Mouse (Mus musculus) hindbrain, embryonic 10.5 days (tissue): ENCODE measurements around the gene Vwde. TPM values are rescaled to one million over a fixed set of nuclear protein-coding genes. Genes with fewer than 3 reads are reported as not detected.
A peak's percentile ranks its signal among the peaks of the same experiment; 100 is the strongest.

Source experiments
- DNase-seq: peaks from one replicate; pipeline ENCODE4 v3.0.0-alpha.2; 2017; ENCODE audit warnings: low spot score
- H3K27ac ChIP-seq: fragments of 300-500 bp; sonication (generic); 2 replicates; pipeline ENCODE4 v1.5.1; 2016; ENCODE audit warnings: mild to moderate bottlenecking, moderate library complexity
- H3K27me3 ChIP-seq: fragments of 300-500 bp; sonication (generic); 2 replicates; pipeline ENCODE4 v1.6.1; 2016; ENCODE audit warnings: mild to moderate bottlenecking; ENCODE audit not compliant: poor library complexity, insufficient read depth, severe bottlenecking
- H3K36me3 ChIP-seq: fragments of 300-500 bp; sonication (generic); 2 replicates; pipeline ENCODE4 v1.6.1; 2016; ENCODE audit warnings: mild to moderate bottlenecking, moderate library complexity
- H3K4me1 ChIP-seq: fragments of 300-500 bp; sonication (generic); replicated peaks from 2 replicates; pipeline ENCODE4 v1.6.1; 2016; ENCODE audit warnings: mild to moderate bottlenecking
- H3K4me3 ChIP-seq: fragments of 300-500 bp; sonication (generic); 2 replicates; pipeline ENCODE4 v1.5.1; 2016; ENCODE audit warnings: mild to moderate bottlenecking, moderate library complexity
- H3K9me3 ChIP-seq: fragments of 300-500 bp; sonication (generic); 2 replicates; pipeline ENCODE4 v1.6.1; 2016; ENCODE audit warnings: mild to moderate bottlenecking, moderate library complexity
- WGBS: fragments of 180-500 bp; shearing (Covaris S2); methylation state at CpG from one replicate; pipeline ENCODE4 v1.1.7; 2016; 5-methylcytosine and 5-hydroxymethylcytosine counted together
- polyA plus RNA-seq: library from polyadenylated mRNA; unstranded; fragments of >200 nt; fragmentation: Nextera tagmentation; extraction: Ambion mirVana; gene quantifications from 2 replicates; pipeline ENCODE4 v1.2.1, GENCODE M21; 2016

Gene Vwde
- 0.08 TPM in 1 of 2 replicates, not detected in the other for polyA plus RNA-seq

- H3K9me3 ChIP-seq = no peaks in the 10 kb centered on the region
- no peak within 1 kb of the TSS for H3K27ac ChIP-seq
- H3K27me3 ChIP-seq = no peaks in the 10 kb centered on the region
- 23% methylated on average over 15 of the region's 15 CpGs for WGBS
- H3K36me3 ChIP-seq = no peaks in the 10 kb centered on the region
- peak; percentile 13 for DNase-seq
- H3K4me1 ChIP-seq = peaks cover 8% of the 10 kb centered on the region; the same call in 1 of the 2 replicates
- peak within 1 kb of the TSS; percentile 43 for H3K4me3 ChIP-seq
Observed at GRCm38 (mm10) chr6:13224596-13225227, at the start of gene Vwde. Vwde (minus strand) TSS chr6:13224965.

DNA sequence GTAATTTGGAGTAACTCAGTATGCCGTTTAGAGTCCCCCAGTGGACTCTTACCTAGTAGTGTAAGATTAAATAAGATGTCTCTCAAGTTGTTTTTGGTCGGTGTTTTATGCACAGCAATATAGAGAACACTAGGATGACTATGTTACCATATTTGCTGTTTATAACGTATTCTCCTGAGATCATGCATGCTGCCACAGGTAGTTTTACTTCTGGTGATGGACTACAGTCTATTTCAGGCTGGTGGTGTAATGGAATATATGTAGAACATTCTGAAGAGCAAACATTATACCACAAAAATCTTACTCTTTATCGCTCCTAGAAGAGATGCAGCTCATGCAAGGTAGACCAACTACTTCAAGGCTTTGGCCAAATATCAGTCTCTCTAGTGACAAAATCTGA is 30.6 kb upstream of the Vwde start:
- DNase-seq = no peak
- 86% methylated on average over 4 of the region's 4 CpGs for WGBS
- no peaks in the 10 kb centered on the region for H3K9me3 ChIP-seq

GRCm38 (mm10) chr6:13248317-13248969 is 23.7 kb upstream of the Vwde start:
- Histone ChIP-seq H3K9me3 (no peaks in the 10 kb centered on the region), H3K27me3 (no peaks in the 10 kb centered on the region), H3K4me3 (no peak overlapping the region), H3K4me1 (no peaks in the 10 kb centered on the region), H3K27ac (no peak overlapping the region), H3K36me3 (no peaks in the 10 kb centered on the region)
- no peak for DNase-seq
- WGBS = 75% methylated on average over 4 of the region's 4 CpGs

More for the DNA sequence above, 30.6 kb upstream of the Vwde start:
- H3K4me3 ChIP-seq = no peak overlapping the region
- H3K27ac ChIP-seq = no peak overlapping the region
- no peaks in the 10 kb centered on the region for H3K27me3 ChIP-seq
- no peaks in the 10 kb centered on the region for H3K4me1 ChIP-seq
- no peaks in the 10 kb centered on the region for H3K36me3 ChIP-seq

DNA sequence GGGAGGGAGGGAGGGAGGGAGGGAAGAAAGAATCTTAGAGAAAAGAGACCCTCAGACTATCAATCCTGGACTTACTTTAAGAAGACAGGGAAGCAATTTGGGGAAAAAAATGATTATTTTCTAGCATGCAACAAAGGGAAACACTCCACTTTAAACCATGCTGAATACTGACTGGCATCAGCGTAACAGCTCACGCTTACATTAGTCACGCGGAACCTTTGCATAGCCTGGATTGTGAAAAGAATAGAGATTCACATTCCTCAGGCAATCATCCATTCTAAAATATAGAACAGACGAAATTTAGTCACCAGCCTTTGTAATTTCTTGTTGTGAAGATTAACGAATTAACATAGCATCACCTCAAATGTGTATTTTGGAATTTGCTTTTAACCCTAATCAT is 18.6 kb downstream of the Vwde start:
- Histone ChIP-seq H3K36me3 (no peaks in the 10 kb centered on the region), H3K9me3 (no peaks in the 10 kb centered on the region), H3K4me3 (no peak overlapping the region), H3K27me3 (no peaks in the 10 kb centered on the region), H3K27ac (no peak overlapping the region), H3K4me1 (no peaks in the 10 kb centered on the region)
- DNase-seq = no peak
- 55% methylated on average over 6 of the region's 6 CpGs for WGBS

DNA sequence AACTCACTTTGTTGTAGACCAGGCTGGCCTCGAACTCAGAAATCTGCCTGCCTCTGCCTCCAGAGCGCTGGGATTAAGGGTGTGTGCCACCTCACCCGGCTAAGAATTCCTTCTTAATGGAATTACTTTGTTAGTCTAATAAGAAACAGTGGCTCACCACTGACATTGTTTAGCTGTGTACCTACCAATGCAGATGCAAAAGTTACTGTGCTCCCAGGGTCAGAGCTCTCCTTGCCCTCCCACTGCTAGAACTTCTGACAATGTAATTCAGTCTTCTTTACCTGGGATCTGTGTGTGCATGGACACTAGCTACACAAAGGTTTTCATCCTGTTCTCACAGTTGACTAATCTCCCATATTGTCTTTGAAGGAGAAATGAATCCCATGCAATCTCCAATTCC is 27.3 kb downstream of the Vwde start:
- Histone ChIP-seq H3K27me3 (no peaks in the 10 kb centered on the region), H3K4me1 (no peaks in the 10 kb centered on the region), H3K36me3 (no peaks in the 10 kb centered on the region), H3K9me3 (no peaks in the 10 kb centered on the region), H3K27ac (no peak overlapping the region), H3K4me3 (no peak overlapping the region)
- WGBS = 91% methylated on average over 3 of the region's 3 CpGs
- DNase-seq = no peak

GRCm38 (mm10) chr6:13186836-13187235 is 37.9 kb downstream of the Vwde start:
- Histone ChIP-seq H3K27me3 (no peaks in the 10 kb centered on the region), H3K9me3 (no peaks in the 10 kb centered on the region), H3K27ac (no peak overlapping the region), H3K4me3 (no peak overlapping the region), H3K36me3 (no peaks in the 10 kb centered on the region), H3K4me1 (no peaks in the 10 kb centered on the region)
- 89% methylated on average over 11 of the region's 11 CpGs for WGBS
- DNase-seq = no peak

DNA sequence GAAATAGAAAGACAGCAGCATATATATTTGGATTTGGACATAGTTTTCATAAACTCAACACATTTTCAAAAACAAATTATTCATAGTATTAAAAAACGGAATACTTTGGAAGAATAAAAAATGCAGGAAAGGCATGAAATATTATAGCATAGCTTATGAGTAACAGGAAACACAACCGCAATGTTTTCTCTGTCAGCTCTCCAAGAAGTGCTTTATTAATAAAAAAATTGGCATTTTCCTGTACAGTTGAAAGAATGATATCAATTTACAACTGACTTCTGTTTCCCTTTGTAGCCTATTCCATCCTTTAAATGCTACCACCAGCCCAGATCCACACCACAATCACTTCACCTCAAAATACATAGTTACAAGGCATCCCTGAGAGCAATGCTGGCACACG is 44.7 kb downstream of the Vwde start:
- no peaks in the 10 kb centered on the region for H3K36me3 ChIP-seq
- H3K4me1 ChIP-seq = no peaks in the 10 kb centered on the region
- DNase-seq = no peak
- H3K9me3 ChIP-seq = no peaks in the 10 kb centered on the region
- no peaks in the 10 kb centered on the region for H3K27me3 ChIP-seq
- no peak overlapping the region for H3K27ac ChIP-seq
- no peak overlapping the region for H3K4me3 ChIP-seq
- WGBS = 84% methylated on average over 3 of the region's 3 CpGs

GRCm38 (mm10) chr6:13169459-13170150 is 55.2 kb downstream of the Vwde start:
- WGBS = 82% methylated on average over 3 of the region's 3 CpGs
- Histone ChIP-seq H3K9me3 (no peaks in the 10 kb centered on the region), H3K36me3 (no peaks in the 10 kb centered on the region), H3K27ac (no peak overlapping the region), H3K4me3 (no peak overlapping the region), H3K27me3 (no peaks in the 10 kb centered on the region), H3K4me1 (no peaks in the 10 kb centered on the region)
- DNase-seq = no peak

GRCm38 (mm10) chr6:13166240-13166937 is 58.4 kb downstream of the Vwde start:
- 83% methylated on average over 9 of the region's 9 CpGs for WGBS
- Histone ChIP-seq H3K4me1 (no peaks in the 10 kb centered on the region), H3K9me3 (no peaks in the 10 kb centered on the region), H3K36me3 (no peaks in the 10 kb centered on the region), H3K4me3 (no peak overlapping the region), H3K27ac (no peak overlapping the region), H3K27me3 (no peaks in the 10 kb centered on the region)
- DNase-seq = no peak

- H3K36me3 ChIP-seq = no peaks in the 10 kb centered on the region
- no peak overlapping the region for H3K27ac ChIP-seq
- H3K4me3 ChIP-seq = no peak overlapping the region
- 97% methylated on average over 2 of the region's 2 CpGs for WGBS
- no peaks in the 10 kb centered on the region for H3K27me3 ChIP-seq
- H3K9me3 ChIP-seq = no peaks in the 10 kb centered on the region
- H3K4me1 ChIP-seq = no peaks in the 10 kb centered on the region
- DNase-seq = no peak
Observed at GRCm38 (mm10) chr6:13159437-13159836, 65.3 kb downstream of the Vwde start.

- H3K4me3 ChIP-seq = no peak overlapping the region
- H3K27me3 ChIP-seq = no peaks in the 10 kb centered on the region
- no peaks in the 10 kb centered on the region for H3K4me1 ChIP-seq
- no peaks in the 10 kb centered on the region for H3K36me3 ChIP-seq
- no peak for DNase-seq
- WGBS = 95% methylated on average over 9 of the region's 9 CpGs
- peaks cover 7% of the 10 kb centered on the region; the same call in 1 of the 2 replicates for H3K9me3 ChIP-seq
- no peak overlapping the region for H3K27ac ChIP-seq
Observed at GRCm38 (mm10) chr6:13153888-13154697, 70.7 kb downstream of the Vwde start.

GRCm38 (mm10) chr6:13152062-13152640 is 72.6 kb downstream of the Vwde start:
- Histone ChIP-seq H3K4me3 (no peak overlapping the region), H3K27me3 (no peaks in the 10 kb centered on the region), H3K9me3 (peaks cover 7% of the 10 kb centered on the region; the same call in 1 of the 2 replicates), H3K27ac (no peak overlapping the region), H3K4me1 (no peaks in the 10 kb centered on the region), H3K36me3 (no peaks in the 10 kb centered on the region)
- WGBS = 92% methylated on average over 1 of the region's 1 CpGs
- peak; percentile 6 for DNase-seq
